Mouse (Mus musculus): ENCODE results near the gene Apoa2. TPM values are rescaled to one million over a fixed set of nuclear protein-coding genes. Genes with fewer than 3 reads are reported as not detected.

Apoa2 gene
- polyA plus RNA-seq, 1 experiment from 2014 or later: 3.5 TPM

- no peak overlapping the region for H3K4me3 ChIP-seq (ENCODE audit: low read length)
- no peaks in the 10 kb centered on the region for H3K9me3 ChIP-seq (ENCODE audit: control insufficient read depth, low read length)
- WGBS: 49% methylated on average over 14 of the region's 14 CpGs
- peaks cover 19% of the 10 kb centered on the region; the same call in 1 of the 2 replicates for H3K4me1 ChIP-seq (ENCODE audit: control insufficient read depth, insufficient read depth, low read length)
- peaks cover 20% of the 10 kb centered on the region for H3K27me3 ChIP-seq (ENCODE audit: control insufficient read depth, insufficient read depth, low read length)
- H3K27ac ChIP-seq (ENCODE audit: low read depth, low read length): peak overlapping the region; percentile 24; the same call in 1 of the 2 replicates
- no peaks in the 10 kb centered on the region for H3K36me3 ChIP-seq (ENCODE audit: control insufficient read depth, insufficient read depth, low read length)
- H3K9ac ChIP-seq (ENCODE audit: low read depth, low read length): no peak overlapping the region
- no peak overlapping the region for H3K4me2 ChIP-seq (replicated peaks; ENCODE audit: low read depth, low read length)
- no peak for ATAC-seq (ENCODE audit: low FRiP score, low TSS enrichment)
Measured at GRCm38 (mm10) chr1:171189476-171190114, 35.3 kb upstream of the Apoa2 start.

- no peaks in the 10 kb centered on the region for H3K9me3 ChIP-seq (ENCODE audit: control insufficient read depth, low read length)
- H3K27me3 ChIP-seq (ENCODE audit: control insufficient read depth, insufficient read depth, low read length): peaks cover 32% of the 10 kb centered on the region
- H3K4me3 ChIP-seq (ENCODE audit: low read length): no peak overlapping the region
- H3K27ac ChIP-seq (ENCODE audit: low read depth, low read length): no peak overlapping the region
- 96% methylated on average over 9 of the region's 9 CpGs for WGBS
- peaks cover 22% of the 10 kb centered on the region for H3K4me1 ChIP-seq (ENCODE audit: control insufficient read depth, insufficient read depth, low read length)
- ATAC-seq (ENCODE audit: low FRiP score, low TSS enrichment): no peak
- no peak overlapping the region for H3K9ac ChIP-seq (ENCODE audit: low read depth, low read length)
- H3K36me3 ChIP-seq (ENCODE audit: control insufficient read depth, insufficient read depth, low read length): no peaks in the 10 kb centered on the region
- H3K4me2 ChIP-seq (replicated peaks; ENCODE audit: low read depth, low read length): no peak overlapping the region
Measured at GRCm38 (mm10) chr1:171190832-171191231, 34.0 kb upstream of the Apoa2 start.

- 43% methylated on average over 10 of the region's 10 CpGs for WGBS
- Histone ChIP-seq H3K27me3 (ENCODE audit: control insufficient read depth, insufficient read depth, low read length) (peaks cover 44% of the 10 kb centered on the region), H3K4me3 (ENCODE audit: low read length) (no peak overlapping the region)
Measured at GRCm38 (mm10) chr1:171192283-171192682, 32.6 kb upstream of the Apoa2 start.

GRCm38 (mm10) chr1:171193093-171193840 is 31.6 kb upstream of the Apoa2 start:
- WGBS: 4% methylated on average over 18 of the region's 18 CpGs

More at GRCm38 (mm10) chr1:171192283-171192682, 32.6 kb upstream of the Apoa2 start:
- H3K9me3 ChIP-seq (ENCODE audit: control insufficient read depth, low read length): no peaks in the 10 kb centered on the region
- H3K36me3 ChIP-seq (ENCODE audit: control insufficient read depth, insufficient read depth, low read length): no peaks in the 10 kb centered on the region
- H3K4me1 ChIP-seq (ENCODE audit: control insufficient read depth, insufficient read depth, low read length): peaks cover 24% of the 10 kb centered on the region
- ATAC-seq (ENCODE audit: low FRiP score, low TSS enrichment): no peak
- H3K27ac ChIP-seq (ENCODE audit: low read depth, low read length): no peak overlapping the region
- H3K4me2 ChIP-seq (replicated peaks; ENCODE audit: low read depth, low read length): peak overlapping the region; percentile 45
- no peak overlapping the region for H3K9ac ChIP-seq (ENCODE audit: low read depth, low read length)

GRCm38 (mm10) chr1:171193911-171194830 is 30.7 kb upstream of the Apoa2 start:
- Histone ChIP-seq H3K9ac (ENCODE audit: low read depth, low read length) (no peak overlapping the region), H3K4me2 (replicated peaks; ENCODE audit: low read depth, low read length) (no peak overlapping the region), H3K4me1 (ENCODE audit: control insufficient read depth, insufficient read depth, low read length) (peaks cover 24% of the 10 kb centered on the region), H3K9me3 (ENCODE audit: control insufficient read depth, low read length) (no peaks in the 10 kb centered on the region), H3K36me3 (ENCODE audit: control insufficient read depth, insufficient read depth, low read length) (no peaks in the 10 kb centered on the region), H3K27me3 (ENCODE audit: control insufficient read depth, insufficient read depth, low read length) (peaks cover 52% of the 10 kb centered on the region), H3K27ac (ENCODE audit: low read depth, low read length) (no peak overlapping the region), H3K4me3 (ENCODE audit: low read length) (no peak overlapping the region)
- ATAC-seq (ENCODE audit: low FRiP score, low TSS enrichment): no peak
- 32% methylated on average over 11 of the region's 11 CpGs for WGBS

More at GRCm38 (mm10) chr1:171193093-171193840, 31.6 kb upstream of the Apoa2 start:
- H3K9ac ChIP-seq (ENCODE audit: low read depth, low read length): peak overlapping the region; percentile 31; the same call in 1 of the 2 replicates
- H3K9me3 ChIP-seq (ENCODE audit: control insufficient read depth, low read length): no peaks in the 10 kb centered on the region
- peaks cover 48% of the 10 kb centered on the region for H3K27me3 ChIP-seq (ENCODE audit: control insufficient read depth, insufficient read depth, low read length)
- peak overlapping the region; percentile 45 for H3K4me2 ChIP-seq (replicated peaks; ENCODE audit: low read depth, low read length)
- peak overlapping the region; percentile 24 for H3K4me3 ChIP-seq (ENCODE audit: low read length)
- H3K4me1 ChIP-seq (ENCODE audit: control insufficient read depth, insufficient read depth, low read length): peaks cover 24% of the 10 kb centered on the region
- H3K27ac ChIP-seq (ENCODE audit: low read depth, low read length): no peak overlapping the region; the same call in 1 of the 2 replicates
- ATAC-seq (ENCODE audit: low FRiP score, low TSS enrichment): no peak; the same call in 1 of the 2 replicates
- no peaks in the 10 kb centered on the region for H3K36me3 ChIP-seq (ENCODE audit: control insufficient read depth, insufficient read depth, low read length)

GRCm38 (mm10) chr1:171195046-171195822 is 29.6 kb upstream of the Apoa2 start:
- H3K4me1 ChIP-seq (ENCODE audit: control insufficient read depth, insufficient read depth, low read length): peaks cover 17% of the 10 kb centered on the region
- 8% methylated on average over 20 of the region's 20 CpGs for WGBS
- no peak overlapping the region for H3K9ac ChIP-seq (ENCODE audit: low read depth, low read length)
- no peaks in the 10 kb centered on the region for H3K36me3 ChIP-seq (ENCODE audit: control insufficient read depth, insufficient read depth, low read length)
- no peaks in the 10 kb centered on the region for H3K9me3 ChIP-seq (ENCODE audit: control insufficient read depth, low read length)
- H3K27ac ChIP-seq (ENCODE audit: low read depth, low read length): no peak overlapping the region
- peaks cover 52% of the 10 kb centered on the region for H3K27me3 ChIP-seq (ENCODE audit: control insufficient read depth, insufficient read depth, low read length)
- H3K4me3 ChIP-seq (ENCODE audit: low read length): peak overlapping the region; percentile 52
- ATAC-seq (ENCODE audit: low FRiP score, low TSS enrichment): no peak
- peak overlapping the region; percentile 94 for H3K4me2 ChIP-seq (replicated peaks; ENCODE audit: low read depth, low read length)

- Histone ChIP-seq H3K27me3 (ENCODE audit: control insufficient read depth, insufficient read depth, low read length) (peaks cover 50% of the 10 kb centered on the region), H3K9ac (ENCODE audit: low read depth, low read length) (peak within 1 kb of the TSS; percentile 47; the same call in 1 of the 2 replicates), H3K36me3 (ENCODE audit: control insufficient read depth, insufficient read depth, low read length) (no peaks in the 10 kb centered on the region), H3K4me1 (ENCODE audit: control insufficient read depth, insufficient read depth, low read length) (peaks cover 17% of the 10 kb centered on the region), H3K4me3 (ENCODE audit: low read length) (peak within 1 kb of the TSS; percentile 52), H3K9me3 (ENCODE audit: control insufficient read depth, low read length) (no peaks in the 10 kb centered on the region), H3K27ac (ENCODE audit: low read depth, low read length) (no peak within 1 kb of the TSS), H3K4me2 (replicated peaks; ENCODE audit: low read depth, low read length) (peak within 1 kb of the TSS; percentile 94)
- WGBS: under 1% methylated on average over 33 of the region's 33 CpGs
- ATAC-seq (ENCODE audit: low FRiP score, low TSS enrichment): peak; percentile 82
Measured at GRCm38 (mm10) chr1:171195887-171196397, 28.9 kb upstream of the Apoa2 start, which contains the start of gene Pcp4l1. Gene Pcp4l1, minus strand, starts transcription at chr1:171196268.

GRCm38 (mm10) chr1:171199532-171199931 is 25.3 kb upstream of the Apoa2 start:
- ATAC-seq (ENCODE audit: low FRiP score, low TSS enrichment): no peak
- no peaks in the 10 kb centered on the region for H3K9me3 ChIP-seq (ENCODE audit: control insufficient read depth, low read length)
- H3K9ac ChIP-seq (ENCODE audit: low read depth, low read length): no peak overlapping the region
- H3K27ac ChIP-seq (ENCODE audit: low read depth, low read length): no peak overlapping the region
- H3K4me3 ChIP-seq (ENCODE audit: low read length): no peak overlapping the region
- 57% methylated on average over 1 of the region's 1 CpGs for WGBS
- peaks cover 6% of the 10 kb centered on the region for H3K4me1 ChIP-seq (ENCODE audit: control insufficient read depth, insufficient read depth, low read length)
- H3K4me2 ChIP-seq (replicated peaks; ENCODE audit: low read depth, low read length): no peak overlapping the region
- no peaks in the 10 kb centered on the region for H3K36me3 ChIP-seq (ENCODE audit: control insufficient read depth, insufficient read depth, low read length)
- H3K27me3 ChIP-seq (ENCODE audit: control insufficient read depth, insufficient read depth, low read length): peaks cover 33% of the 10 kb centered on the region
